Mouse (Mus musculus) midbrain, embryonic 12.5 days (tissue): ENCODE data around the gene Eci1. TPM values are rescaled to one million over a fixed set of nuclear protein-coding genes. Genes with fewer than 3 reads are reported as not detected.
A peak's percentile ranks its signal among the peaks of the same experiment; 100 is the strongest.

Experiments used
- ATAC-seq: fragments of 200-750 bp; cut with Nextera tagmentation; 2 replicates; pipeline ENCODE4 v1.8.0; 2017; ENCODE audit warnings: low read depth, moderate TSS enrichment, moderate library complexity; ENCODE audit not compliant: low FRiP score
- H3K27ac ChIP-seq: fragments of 300-500 bp; sonication (generic); replicated peaks from 2 replicates; pipeline ENCODE4 v1.5.1; 2016; ENCODE audit warnings: mild to moderate bottlenecking
- H3K27me3 ChIP-seq: fragments of 300-500 bp; sonication (generic); 2 replicates; pipeline ENCODE4 v1.6.1; 2016; ENCODE audit warnings: mild to moderate bottlenecking
- H3K36me3 ChIP-seq: fragments of 300-500 bp; sonication (generic); 2 replicates; pipeline ENCODE4 v1.6.1; 2016
- H3K4me1 ChIP-seq: fragments of 300-500 bp; sonication (generic); 2 replicates; pipeline ENCODE4 v1.6.1; 2016
- H3K4me2 ChIP-seq: fragments of 300-500 bp; sonication (generic); replicated peaks from 2 replicates; pipeline ENCODE4 v1.6.1; 2016; ENCODE audit warnings: mild to moderate bottlenecking, moderate library complexity
- H3K4me3 ChIP-seq: fragments of 300-500 bp; sonication (generic); 2 replicates; pipeline ENCODE4 v1.5.1; 2016; ENCODE audit warnings: mild to moderate bottlenecking
- H3K9ac ChIP-seq: fragments of 300-500 bp; sonication (generic); replicated peaks from 2 replicates; pipeline ENCODE4 v1.6.1; 2016; ENCODE audit warnings: mild to moderate bottlenecking, moderate library complexity
- H3K9me3 ChIP-seq: fragments of 300-500 bp; sonication (generic); 2 replicates; pipeline ENCODE4 v1.6.1; 2016; ENCODE audit warnings: mild to moderate bottlenecking
- whole genome bisulfite sequencing: fragments of 180-500 bp; shearing (Covaris S2); methylation state at CpG from one replicate; pipeline ENCODE4 v1.1.7; 2016; 5-methylcytosine and 5-hydroxymethylcytosine counted together
- polyA plus RNA-seq: library from polyadenylated mRNA; unstranded; fragments of >200 nt; fragmentation: Nextera tagmentation; extraction: Ambion mirVana; gene quantifications from 2 replicates; pipeline ENCODE4 v1.2.1, GENCODE M21; 2016

The Eci1 gene
- polyA plus RNA-seq, 1 experiment from 2014 or later = 68.0 TPM

DNA sequence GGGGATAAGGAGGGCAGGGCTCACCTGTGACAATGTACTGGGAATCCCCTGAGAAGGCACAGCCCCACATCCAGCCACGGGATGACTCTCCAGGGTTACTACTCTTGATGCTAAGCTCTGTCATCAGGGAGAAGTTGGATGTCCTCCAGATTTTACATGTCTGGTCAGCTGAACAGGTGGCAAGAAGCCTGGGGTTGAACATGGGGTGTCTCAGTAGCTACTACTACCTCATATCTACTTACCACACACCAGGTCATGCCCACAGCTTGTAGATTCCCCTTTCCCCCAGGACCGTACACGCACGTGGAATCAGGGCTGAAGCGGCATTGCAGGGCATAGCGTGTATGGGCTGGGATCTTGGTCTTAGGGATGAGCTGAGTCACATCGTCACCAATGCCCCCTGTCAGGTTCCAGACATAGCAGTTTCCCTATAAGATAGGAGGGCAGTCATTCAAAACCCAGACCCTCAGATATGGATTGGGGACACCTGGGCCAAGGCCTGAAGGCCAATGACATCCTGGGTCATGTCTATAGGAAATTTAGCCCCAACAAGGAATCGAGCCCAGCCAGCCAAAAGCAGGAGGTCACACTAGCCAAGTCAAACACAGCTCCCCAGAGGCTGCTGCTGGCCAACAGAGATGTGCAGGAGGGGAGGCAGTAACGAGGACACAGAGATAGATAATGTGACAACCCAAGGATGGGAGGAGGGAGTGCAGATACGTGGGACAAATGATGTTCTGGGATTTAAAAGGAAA lies 49.8 kb downstream of the Eci1 start:
- no peak overlapping the region for H3K27ac ChIP-seq
- no peak overlapping the region for H3K4me3 ChIP-seq
- peaks cover 41% of the 10 kb centered on the region for H3K36me3 ChIP-seq
- WGBS = 94% methylated on average over 10 of the region's 10 CpGs
- no peak for ATAC-seq
- H3K4me2 ChIP-seq = no peak overlapping the region
- H3K9ac ChIP-seq = no peak overlapping the region
- H3K27me3 ChIP-seq = no peaks in the 10 kb centered on the region
- no peaks in the 10 kb centered on the region for H3K9me3 ChIP-seq
- peaks cover 38% of the 10 kb centered on the region for H3K4me1 ChIP-seq

DNA sequence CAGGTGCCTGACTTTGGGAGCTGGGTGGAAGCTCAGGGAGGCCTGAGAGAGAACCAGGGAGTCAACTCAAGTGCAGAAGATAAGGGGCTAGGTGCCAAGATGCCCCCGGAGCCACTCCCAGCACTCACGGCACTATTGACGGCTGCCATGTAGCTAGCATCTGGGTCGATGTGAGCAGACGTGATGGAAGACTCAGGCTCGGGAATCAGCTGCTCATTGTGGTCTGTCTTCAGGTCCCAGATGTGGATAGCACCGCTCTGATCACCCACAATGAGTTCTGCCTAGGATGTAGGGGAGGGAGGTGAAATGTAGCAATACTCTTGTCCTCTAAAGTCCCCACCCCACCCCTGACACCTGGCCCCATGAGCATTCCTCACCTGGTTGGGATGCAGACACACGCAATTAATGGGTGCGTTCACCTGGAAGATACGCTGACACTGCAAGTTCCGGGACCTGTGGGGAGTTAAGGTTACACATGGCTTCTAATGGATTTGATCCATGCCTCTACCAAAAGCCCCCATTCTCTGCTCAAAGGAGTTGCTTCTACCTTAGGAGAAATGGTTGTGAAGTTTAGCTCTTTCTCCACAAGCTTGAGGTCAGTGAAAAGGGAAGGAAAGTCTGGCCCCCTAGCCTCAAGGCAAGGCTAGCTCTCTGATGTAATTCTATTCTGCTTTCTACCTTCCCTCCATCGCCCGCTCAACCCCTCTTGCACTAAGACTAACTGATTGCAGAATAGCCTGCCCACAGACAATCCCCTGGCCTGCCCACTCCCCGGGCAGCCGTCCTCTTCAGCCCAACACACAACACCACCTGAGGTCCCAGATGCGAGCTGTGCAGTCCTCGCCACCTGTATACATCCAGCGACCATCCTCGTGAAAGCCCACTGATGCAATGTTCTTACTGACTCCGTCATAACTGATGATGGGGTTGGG lies 50.9 kb downstream of the Eci1 start:
- ATAC-seq = no peak
- Histone ChIP-seq H3K4me3 (no peak overlapping the region), H3K4me1 (peaks cover 27% of the 10 kb centered on the region), H3K36me3 (peaks cover 41% of the 10 kb centered on the region), H3K9me3 (no peaks in the 10 kb centered on the region), H3K4me2 (peak overlapping the region; percentile 55; the same call in 1 of the 2 replicates), H3K27me3 (no peaks in the 10 kb centered on the region), H3K27ac (no peak overlapping the region), H3K9ac (peak overlapping the region; percentile 73)
- 92% methylated on average over 20 of the region's 20 CpGs for WGBS

DNA sequence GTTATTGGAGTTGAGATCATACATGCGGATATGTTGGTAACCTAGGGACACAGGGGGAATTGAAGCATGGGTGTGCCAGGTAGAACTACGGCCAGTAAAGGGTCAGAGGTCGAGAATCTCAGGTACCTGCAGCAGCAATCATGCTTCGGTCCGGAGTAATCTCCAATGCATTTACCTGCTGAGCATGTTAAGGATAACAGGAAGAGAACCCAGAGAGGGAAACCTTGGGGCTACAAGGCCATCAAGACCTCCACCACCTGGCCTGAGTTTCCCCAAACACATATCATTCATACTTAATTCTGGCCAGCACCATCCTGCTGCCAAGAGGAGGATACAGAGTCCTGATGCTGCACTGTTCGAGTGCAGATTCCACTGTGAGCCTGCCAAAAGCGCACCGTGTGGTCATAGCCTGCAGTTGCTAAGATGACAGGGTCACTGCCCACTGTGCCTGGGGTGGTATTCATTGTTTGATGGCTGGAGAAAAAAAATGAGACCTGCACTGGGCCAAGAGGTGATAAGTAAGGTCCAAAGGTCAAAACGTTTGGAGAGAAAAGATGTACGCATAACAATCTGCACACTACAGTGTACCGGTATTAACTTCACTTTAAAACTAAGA lies 51.7 kb downstream of the Eci1 start:
- peaks cover 19% of the 10 kb centered on the region for H3K4me1 ChIP-seq
- H3K9ac ChIP-seq = peak overlapping the region; percentile 73
- H3K27ac ChIP-seq = no peak overlapping the region
- ATAC-seq = peak; percentile 20; the same call in 1 of the 2 replicates
- peaks cover 41% of the 10 kb centered on the region for H3K36me3 ChIP-seq
- no peaks in the 10 kb centered on the region for H3K27me3 ChIP-seq
- H3K9me3 ChIP-seq = no peaks in the 10 kb centered on the region
- H3K4me3 ChIP-seq = peak overlapping the region; percentile 65
- 57% methylated on average over 11 of the region's 11 CpGs for WGBS
- peak overlapping the region; percentile 55 for H3K4me2 ChIP-seq

DNA sequence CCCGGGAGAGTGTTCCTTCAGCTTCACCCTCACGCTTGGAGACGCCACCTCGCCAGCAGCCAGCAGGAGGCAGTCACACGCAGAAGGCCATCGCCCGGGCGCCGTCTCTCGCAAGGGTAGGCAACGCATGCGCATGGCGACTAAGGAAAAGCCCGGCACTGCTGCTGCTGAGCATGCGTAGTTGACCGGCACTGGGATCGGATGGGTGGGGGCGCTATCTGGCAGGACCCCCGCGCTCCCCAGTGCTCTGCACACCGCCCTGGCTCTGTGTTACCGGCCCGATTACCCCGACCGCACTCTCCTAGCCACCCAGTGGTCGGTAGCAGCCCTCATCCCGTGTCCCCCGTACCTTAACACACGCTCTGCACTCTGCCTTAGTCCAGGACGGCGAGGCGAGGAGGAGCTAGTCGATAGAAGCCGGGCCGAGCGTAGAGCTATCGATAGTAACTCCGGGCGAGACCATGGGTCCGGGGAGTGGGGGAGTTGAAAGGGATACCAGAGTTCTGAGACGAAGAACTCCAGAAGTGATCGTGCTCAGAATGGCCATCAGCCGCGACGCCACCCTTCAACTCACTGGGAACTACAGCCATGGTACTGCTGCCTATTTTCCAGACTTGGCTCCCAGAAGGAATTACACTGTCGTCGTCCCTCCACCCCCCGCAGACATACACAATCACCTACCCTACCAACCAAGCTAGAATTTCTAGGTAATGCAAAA lies 52.4 kb downstream of the Eci1 start, which contains the start of gene Mlst8:
Gene Mlst8 (minus strand): TSS at position 416 of the 718 bp plus-strand sequence.
- under 1% methylated on average over 48 of the region's 48 CpGs for WGBS
- peaks cover 19% of the 10 kb centered on the region for H3K4me1 ChIP-seq
- peak within 1 kb of the TSS; percentile 73 for H3K9ac ChIP-seq
- peaks cover 36% of the 10 kb centered on the region for H3K36me3 ChIP-seq
- no peaks in the 10 kb centered on the region for H3K9me3 ChIP-seq
- peak within 1 kb of the TSS; percentile 55 for H3K4me2 ChIP-seq
- H3K27ac ChIP-seq = peak within 1 kb of the TSS; percentile 95
- H3K27me3 ChIP-seq = no peaks in the 10 kb centered on the region
- peak; percentile 91 for ATAC-seq
- H3K4me3 ChIP-seq = peak within 1 kb of the TSS; percentile 65

DNA sequence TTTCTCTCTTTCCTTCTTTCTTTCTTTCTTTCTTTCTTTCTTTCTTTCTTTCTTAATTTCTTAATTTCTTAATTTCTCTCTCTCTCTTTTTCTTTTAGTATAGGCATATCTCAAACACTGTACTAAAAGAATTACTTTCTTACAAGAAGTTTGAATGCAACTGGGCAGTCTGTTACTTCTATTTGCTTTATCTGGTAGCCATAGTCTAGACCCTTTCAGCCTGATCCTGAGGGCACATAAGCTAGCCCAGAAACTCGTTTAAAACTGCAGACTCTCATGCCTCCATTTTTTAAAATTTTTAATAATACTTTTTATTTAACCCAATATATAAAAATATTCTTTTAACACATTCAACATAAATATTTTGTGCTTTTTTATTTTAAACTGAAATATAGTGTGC lies 53.0 kb downstream of the Eci1 start:
- no peak for ATAC-seq
- H3K9me3 ChIP-seq = no peaks in the 10 kb centered on the region
- H3K4me1 ChIP-seq = peaks cover 19% of the 10 kb centered on the region
- H3K4me2 ChIP-seq = peak overlapping the region; percentile 55; the same call in 1 of the 2 replicates
- peak overlapping the region; percentile 65 for H3K4me3 ChIP-seq
- 31% methylated on average over 1 of the region's 1 CpGs for WGBS
- H3K27ac ChIP-seq = no peak overlapping the region
- no peaks in the 10 kb centered on the region for H3K27me3 ChIP-seq
- H3K9ac ChIP-seq = no peak overlapping the region
- H3K36me3 ChIP-seq = peaks cover 30% of the 10 kb centered on the region

DNA sequence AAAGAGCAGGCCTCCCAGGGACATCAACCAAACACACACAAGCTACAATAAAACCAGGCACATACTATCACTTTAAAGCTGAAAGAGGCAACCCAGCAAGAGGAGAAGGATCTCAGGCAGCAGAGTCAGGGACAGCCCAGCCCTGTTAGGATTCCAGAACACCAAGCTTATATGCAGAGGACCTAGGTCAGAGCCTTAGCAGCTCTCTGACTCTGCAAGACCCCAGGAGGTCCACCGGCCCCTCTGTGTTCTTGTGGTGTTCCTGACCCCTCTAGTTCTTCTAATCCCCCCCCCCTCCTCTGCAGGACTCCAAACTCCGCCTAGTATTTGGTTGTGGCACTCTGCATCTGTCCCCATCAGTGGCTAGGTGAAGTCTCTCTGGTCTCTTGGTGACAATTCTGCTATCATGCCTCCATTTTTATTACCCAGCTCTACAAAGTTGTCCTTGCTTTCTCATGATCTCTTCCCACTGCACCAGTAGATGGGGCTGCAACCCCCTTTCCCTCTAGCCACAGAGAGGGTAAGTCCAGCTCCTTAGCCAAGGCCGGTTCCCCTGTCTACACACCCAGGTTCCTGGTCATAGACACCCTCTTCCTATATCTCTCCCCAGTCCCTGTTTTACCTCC lies 53.9 kb downstream of the Eci1 start:
- H3K4me1 ChIP-seq = peaks cover 21% of the 10 kb centered on the region
- ATAC-seq = no peak
- H3K4me3 ChIP-seq = no peak overlapping the region
- WGBS = 30% methylated on average over 3 of the region's 3 CpGs
- no peaks in the 10 kb centered on the region for H3K27me3 ChIP-seq
- H3K36me3 ChIP-seq = peaks cover 21% of the 10 kb centered on the region
- H3K9ac ChIP-seq = no peak overlapping the region
- no peak overlapping the region; the same call in 1 of the 2 replicates for H3K4me2 ChIP-seq
- H3K27ac ChIP-seq = no peak overlapping the region
- no peaks in the 10 kb centered on the region for H3K9me3 ChIP-seq

DNA sequence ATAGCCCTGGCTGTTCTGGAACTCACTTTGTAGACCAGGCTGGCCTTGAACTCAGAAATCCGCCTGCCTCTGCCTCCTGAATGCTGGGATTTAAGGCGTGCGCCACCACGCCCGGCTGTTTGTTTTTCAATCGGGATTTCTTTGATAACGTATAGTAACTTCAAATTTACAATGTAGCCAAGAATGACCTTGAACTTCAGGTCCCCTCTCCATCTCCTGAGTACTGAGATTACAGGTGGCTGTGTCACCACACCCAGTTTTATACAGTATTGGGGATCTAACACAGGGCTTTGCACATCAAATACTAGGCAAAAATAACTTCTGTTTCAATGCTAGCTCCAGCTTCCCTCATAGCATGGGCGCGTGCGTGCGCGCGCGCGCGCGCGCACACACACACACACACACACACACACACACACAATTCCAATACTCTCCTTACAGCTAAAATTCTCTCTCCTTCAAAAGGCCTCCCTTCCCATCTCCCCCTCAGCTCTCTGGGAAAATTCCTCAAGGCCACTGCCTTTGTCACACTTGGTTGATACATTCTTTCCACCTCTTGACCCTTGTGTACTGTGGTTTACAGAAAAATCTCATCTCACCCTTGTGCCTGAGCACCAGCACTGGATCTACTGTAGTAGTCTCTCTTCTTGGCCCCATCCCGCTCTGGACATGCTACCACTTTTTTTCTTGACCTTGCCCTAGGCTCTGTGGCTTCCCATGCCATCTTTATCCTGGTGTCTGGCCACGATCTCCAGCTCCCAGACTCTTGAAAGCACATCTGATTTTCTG lies 54.8 kb downstream of the Eci1 start:
- Histone ChIP-seq H3K9ac (no peak overlapping the region), H3K4me3 (no peak overlapping the region), H3K36me3 (peaks cover 12% of the 10 kb centered on the region), H3K4me2 (no peak overlapping the region), H3K9me3 (no peaks in the 10 kb centered on the region), H3K27ac (no peak overlapping the region), H3K4me1 (peaks cover 25% of the 10 kb centered on the region), H3K27me3 (no peaks in the 10 kb centered on the region)
- WGBS = 93% methylated on average over 20 of the region's 20 CpGs
- ATAC-seq = no peak

DNA sequence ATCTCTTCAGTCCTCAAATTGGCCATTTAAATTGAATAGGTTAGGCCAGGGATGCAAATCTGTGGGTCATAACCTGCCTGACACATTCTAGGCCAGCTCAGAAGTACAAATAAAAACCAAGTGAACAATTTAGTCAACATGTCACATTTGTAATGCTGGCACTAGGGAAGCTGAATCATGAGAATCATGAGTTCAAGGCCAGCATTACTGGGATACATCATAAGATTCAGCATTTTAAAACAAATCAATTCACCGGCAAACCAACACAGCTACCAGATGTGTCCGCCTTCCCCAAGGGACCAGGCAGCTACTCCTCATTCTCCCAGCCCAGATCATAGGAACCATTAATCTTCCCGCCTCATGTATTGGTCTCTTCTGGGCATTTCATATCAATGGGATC lies 57.1 kb downstream of the Eci1 start:
- Histone ChIP-seq H3K27ac (no peak overlapping the region), H3K27me3 (no peaks in the 10 kb centered on the region), H3K4me3 (no peak overlapping the region), H3K4me2 (no peak overlapping the region), H3K9ac (no peak overlapping the region), H3K9me3 (no peaks in the 10 kb centered on the region), H3K4me1 (peaks cover 23% of the 10 kb centered on the region), H3K36me3 (no peaks in the 10 kb centered on the region)
- ATAC-seq = no peak
- WGBS = 84% methylated on average over 3 of the region's 3 CpGs

DNA sequence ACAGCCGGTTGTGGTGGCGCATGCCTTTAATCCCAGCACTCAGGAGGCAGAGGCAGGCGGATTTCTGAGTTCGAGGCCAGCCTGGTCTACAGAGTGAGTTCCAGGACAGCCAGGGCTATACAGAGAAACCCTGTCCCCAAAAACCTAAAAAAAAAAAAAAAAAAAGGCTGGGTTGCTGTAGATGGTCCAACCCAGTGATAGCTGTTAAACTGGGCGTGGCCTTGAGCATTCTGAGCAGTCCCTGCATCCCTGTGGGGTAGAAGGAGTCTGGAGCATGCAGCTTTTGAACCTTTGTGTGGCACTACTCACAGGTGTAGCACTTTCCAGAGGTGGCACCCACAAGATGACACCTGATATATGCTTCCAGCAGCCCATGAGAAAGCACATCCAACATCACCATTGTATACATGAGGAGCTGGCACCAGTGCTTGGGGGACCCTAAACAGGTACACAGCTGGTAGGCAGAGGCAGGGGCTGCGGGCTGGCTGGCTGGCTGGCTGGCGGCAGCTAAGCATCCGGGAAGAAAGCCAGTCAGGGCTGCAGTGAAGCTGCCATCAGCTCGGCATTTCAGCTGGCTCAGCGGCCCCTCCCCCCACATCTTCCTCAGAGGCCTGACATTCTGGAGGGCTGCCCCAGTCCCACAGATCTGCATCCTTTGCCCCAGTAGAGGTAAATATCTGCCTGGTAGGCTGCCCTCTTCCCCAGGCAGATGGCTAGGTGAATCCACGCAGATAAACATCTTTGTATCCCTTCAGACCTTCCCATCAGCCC lies 58.8 kb downstream of the Eci1 start:
- ATAC-seq = no peak
- 47% methylated on average over 11 of the region's 11 CpGs for WGBS
- 0 out of 2 replicates have a peak, but pooled peaks cover 6% of the 10 kb centered on the region for H3K27me3 ChIP-seq
- H3K27ac ChIP-seq = peak overlapping the region; percentile 65
- H3K4me3 ChIP-seq = no peak overlapping the region
- peaks cover 29% of the 10 kb centered on the region for H3K4me1 ChIP-seq
- H3K36me3 ChIP-seq = no peaks in the 10 kb centered on the region
- no peak overlapping the region; the same call in 1 of the 2 replicates for H3K4me2 ChIP-seq
- no peaks in the 10 kb centered on the region for H3K9me3 ChIP-seq
- H3K9ac ChIP-seq = peak overlapping the region; percentile 41

DNA sequence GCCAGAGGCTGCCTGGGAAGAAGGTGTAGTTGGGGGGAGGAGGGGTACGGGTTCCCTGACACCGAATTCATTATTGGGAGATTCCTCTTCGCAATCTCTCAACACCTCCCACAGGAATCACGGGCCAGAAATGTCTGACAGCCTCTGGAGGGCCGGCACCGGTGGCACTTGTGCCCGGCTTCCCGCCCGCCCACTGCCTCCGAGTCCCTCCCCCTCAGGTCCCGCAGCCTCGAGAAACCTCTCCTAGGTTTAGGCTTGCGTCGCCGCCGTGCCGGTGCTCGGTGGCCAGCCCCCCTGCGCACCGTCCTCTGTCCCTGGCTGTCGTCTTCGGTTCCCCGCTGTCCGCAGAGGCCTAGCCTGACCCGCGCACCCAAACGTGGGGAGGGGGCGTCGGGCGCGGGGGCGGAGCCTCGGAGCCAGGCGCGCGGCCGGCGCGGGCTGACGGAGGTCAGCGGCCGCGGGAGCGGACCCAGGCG lies 61.8 kb downstream of the Eci1 start, which contains the start of gene Caskin1:
Gene Caskin1 (plus strand): TSS at position 416 of the 476 bp plus-strand sequence.
- no peaks in the 10 kb centered on the region for H3K36me3 ChIP-seq
- H3K27me3 ChIP-seq = 0 out of 2 replicates have a peak, but pooled peaks cover 8% of the 10 kb centered on the region
- H3K27ac ChIP-seq = peak within 1 kb of the TSS; percentile 90
- peak within 1 kb of the TSS; percentile 87 for H3K9ac ChIP-seq
- H3K4me1 ChIP-seq = peaks cover 34% of the 10 kb centered on the region
- under 1% methylated on average over 44 of the region's 45 CpGs for WGBS
- H3K4me3 ChIP-seq = peak within 1 kb of the TSS; percentile 70
- H3K9me3 ChIP-seq = no peaks in the 10 kb centered on the region
- peak within 1 kb of the TSS; percentile 83 for H3K4me2 ChIP-seq
- peak; percentile 67 for ATAC-seq
